In genomic region chr17:68158172-68158651, GRCm38 (mm10) we compare ENCODE assay signal across 9 mouse cellular contexts.
DNase-seq lines count a peak whose midpoint lies in the region; ATAC-seq and TF ChIP-seq lines count a peak whose summit lies in the region.
"Had no signal": no experiment of that assay in that cellular context is flagged by ENCODE, and none has a peak within 500 bp of the region (broad histone marks: within the 10 kb centered on the region; RNA-seq: fewer than 3 reads in every experiment).

No protein-coding gene starts in this region.

- DNase-seq in kidney, postnatal 0 days (ENCODE audit: low spot score): peak; percentile 60
- no peak for DNase-seq in kidney, postnatal 25 days
- peak; percentile 67 for DNase-seq in midbrain, postnatal 0 days (ENCODE audit: low spot score)
- no peak for DNase-seq in adrenal gland, adult 18-20 months (ENCODE audit: low spot score in 2 of 2)
- no peak for DNase-seq in spleen, adult 18-20 months
- no peak for DNase-seq in left cerebral cortex, postnatal 14 days (ENCODE audit: low spot score in 2 of 2)

- whole genome bisulfite sequencing in kidney, postnatal 0 days: 45% methylated on average over 13 of the region's 13 CpGs
- WGBS in forebrain, embryonic 12.5 days: 16% methylated on average over 13 of the region's 13 CpGs
- 11% methylated on average over 13 of the region's 13 CpGs for WGBS in hindbrain, embryonic 15.5 days
- 10% methylated on average over 13 of the region's 13 CpGs for WGBS in midbrain, postnatal 0 days

- intact Hi-C loops in left cerebral cortex, postnatal 14 days (cut with DNase I): no loop called here

- no peaks in the 10 kb centered on the region for H3K4me1 ChIP-seq in kidney, postnatal 0 days (replicated peaks; ENCODE audit: insufficient read depth, low read length)
- H3K4me1 ChIP-seq in forebrain, embryonic 12.5 days: peaks cover 8% of the 10 kb centered on the region
- H3K4me1 ChIP-seq in hindbrain, embryonic 15.5 days (replicated peaks): 0 out of 2 replicates have a peak, but pooled peaks cover 3% of the 10 kb centered on the region
- no peaks in the 10 kb centered on the region for H3K4me1 ChIP-seq in midbrain, postnatal 0 days (ENCODE audit: insufficient read depth, low read length)

- ATAC-seq in kidney, postnatal 0 days (replicated peaks; ENCODE audit: low FRiP score, low read depth): no peak
- peak; percentile 41; the same call in 1 of the 2 replicates for ATAC-seq in forebrain, embryonic 12.5 days (ENCODE audit: low FRiP score)
- ATAC-seq in hindbrain, embryonic 15.5 days (ENCODE audit: low FRiP score, low read depth): peak; percentile 77; the same call in 1 of the 2 replicates
- ATAC-seq in midbrain, postnatal 0 days (ENCODE audit: low FRiP score): peak; percentile 62; the same call in 1 of the 2 replicates
- ATAC-seq: Patski had no signal

- no peaks in the 10 kb centered on the region for H3K9me3 ChIP-seq in kidney, postnatal 0 days (replicated peaks; ENCODE audit: low read length)
- no peaks in the 10 kb centered on the region for H3K9me3 ChIP-seq in forebrain, embryonic 12.5 days
- no peaks in the 10 kb centered on the region for H3K9me3 ChIP-seq in hindbrain, embryonic 15.5 days
- H3K9me3 ChIP-seq in midbrain, postnatal 0 days (ENCODE audit: low read length): no peaks in the 10 kb centered on the region

- no peak overlapping the region for H3K4me3 ChIP-seq in kidney, postnatal 0 days (replicated peaks; ENCODE audit: low read depth, low read length)
- H3K4me3 ChIP-seq in forebrain, embryonic 12.5 days (replicated peaks): no peak overlapping the region
- no peak overlapping the region for H3K4me3 ChIP-seq in hindbrain, embryonic 15.5 days
- no peak overlapping the region for H3K4me3 ChIP-seq in midbrain, postnatal 0 days (ENCODE audit: low read depth, low read length)

- no peaks in the 10 kb centered on the region for H3K36me3 ChIP-seq in kidney, postnatal 0 days (ENCODE audit: insufficient read depth, low read length)
- no peaks in the 10 kb centered on the region for H3K36me3 ChIP-seq in forebrain, embryonic 12.5 days (replicated peaks)
- no peaks in the 10 kb centered on the region for H3K36me3 ChIP-seq in hindbrain, embryonic 15.5 days
- no peaks in the 10 kb centered on the region for H3K36me3 ChIP-seq in midbrain, postnatal 0 days (ENCODE audit: insufficient read depth, low read length)

- no peak overlapping the region; the same call in 1 of the 2 replicates for H3K27ac ChIP-seq in kidney, postnatal 0 days
- no peak overlapping the region for H3K27ac ChIP-seq in forebrain, embryonic 12.5 days
- peak overlapping the region; percentile 6; the same call in 1 of the 2 replicates for H3K27ac ChIP-seq in hindbrain, embryonic 15.5 days (replicated peaks)
- no peak overlapping the region; the same call in 1 of the 2 replicates for H3K27ac ChIP-seq in midbrain, postnatal 0 days (ENCODE audit: low read depth, low read length)

- no peak overlapping the region for H3K4me2 ChIP-seq in kidney, postnatal 0 days (ENCODE audit: low read length)
- H3K4me2 ChIP-seq in forebrain, embryonic 12.5 days: peak overlapping the region; percentile 26
- H3K4me2 ChIP-seq in hindbrain, embryonic 15.5 days: 0 out of 2 replicates have a peak overlapping the region, but pooled peaks have one; percentile 10
- 0 out of 2 replicates have a peak overlapping the region, but pooled peaks have one; percentile 10 for H3K4me2 ChIP-seq in midbrain, postnatal 0 days (ENCODE audit: low read depth, low read length, poor library complexity, severe bottlenecking)

- no peak for TF ChIP-seq CTCF in kidney, postnatal 0 days (IDR thresholded peaks at IDR 0.05; ENCODE audit: low read depth)
- TF ChIP-seq CTCF in midbrain, postnatal 0 days (IDR thresholded peaks at IDR 0.05): no peak

- H3K27me3 ChIP-seq in kidney, postnatal 0 days (ENCODE audit: insufficient read depth, low read length): no peaks in the 10 kb centered on the region
- no peaks in the 10 kb centered on the region for H3K27me3 ChIP-seq in forebrain, embryonic 12.5 days
- H3K27me3 ChIP-seq in hindbrain, embryonic 15.5 days: no peaks in the 10 kb centered on the region
- no peaks in the 10 kb centered on the region for H3K27me3 ChIP-seq in midbrain, postnatal 0 days (ENCODE audit: insufficient read depth, low read length)
- H3K27me3 ChIP-seq: Patski had no signal

- no peak overlapping the region for H3K9ac ChIP-seq in kidney, postnatal 0 days (ENCODE audit: low read depth, low read length)
- H3K9ac ChIP-seq in forebrain, embryonic 12.5 days: no peak overlapping the region
- H3K9ac ChIP-seq in hindbrain, embryonic 15.5 days: no peak overlapping the region
- no peak overlapping the region for H3K9ac ChIP-seq in midbrain, postnatal 0 days (replicated peaks; ENCODE audit: low read length, poor library complexity, severe bottlenecking)

Comparison
In these comparisons a context has a peak if more than half of its experiments do, and no peak if none do; other contexts are left out.
1. DNase-seq: peak in kidney, postnatal 0 days (single experiment) and midbrain, postnatal 0 days (single experiment); none in kidney, postnatal 25 days (0 of 2), adrenal gland, adult 18-20 months (0 of 2), spleen, adult 18-20 months (0 of 2) and left cerebral cortex, postnatal 14 days (0 of 2).